Mouse (Mus musculus): ENCODE results near the gene Bub1. TPM values are rescaled to one million over a fixed set of nuclear protein-coding genes. Genes with fewer than 3 reads are reported as not detected.

The Bub1 gene
- total RNA-seq, 2 experiments from 2014 or later = 5.6 to 6.0 TPM

DNA sequence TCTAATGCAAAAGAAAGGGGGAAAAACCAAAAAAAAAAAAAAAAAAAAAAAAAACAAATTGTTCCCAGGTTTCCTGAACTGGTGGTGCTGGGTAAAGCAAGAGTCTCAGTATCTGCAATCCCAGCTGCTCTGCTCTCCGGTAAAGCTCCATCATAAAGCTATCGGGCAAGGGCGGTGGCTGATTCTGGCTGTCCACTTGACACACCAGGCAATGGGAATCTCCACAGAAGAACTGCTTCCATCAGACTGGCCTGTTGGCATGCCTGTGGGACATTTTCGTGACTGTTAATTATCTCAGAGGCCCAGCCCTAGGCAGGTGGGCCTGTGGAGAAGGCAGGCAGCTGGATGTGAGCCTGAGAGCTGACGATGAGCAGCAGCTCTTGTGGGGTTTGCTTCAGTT, 53.2 kb downstream of the Bub1 start:
- intact Hi-C loops (cut with DNase I) = no loop called here
- DNase-seq = no peak

DNA sequence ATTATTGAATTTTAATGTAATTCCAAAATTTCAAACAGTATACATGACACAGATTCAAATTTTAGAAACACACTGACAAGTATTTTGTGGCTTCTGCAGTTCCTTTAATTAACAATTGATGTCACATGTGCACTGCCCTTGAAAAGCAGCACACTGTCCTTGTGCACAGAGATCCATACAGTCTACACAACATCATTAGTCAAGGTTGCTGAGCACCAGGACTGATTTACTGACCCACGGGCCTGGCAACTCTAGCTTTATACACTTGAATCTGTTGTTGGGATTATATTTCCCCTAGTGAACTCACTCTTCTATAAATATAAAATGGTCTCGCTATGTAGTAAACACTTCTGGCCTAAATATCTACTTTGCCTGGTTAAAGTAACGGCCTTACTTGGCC, 56.7 kb downstream of the Bub1 start:
- no peak for DNase-seq
- intact Hi-C loops (cut with DNase I) = no loop called here

DNA sequence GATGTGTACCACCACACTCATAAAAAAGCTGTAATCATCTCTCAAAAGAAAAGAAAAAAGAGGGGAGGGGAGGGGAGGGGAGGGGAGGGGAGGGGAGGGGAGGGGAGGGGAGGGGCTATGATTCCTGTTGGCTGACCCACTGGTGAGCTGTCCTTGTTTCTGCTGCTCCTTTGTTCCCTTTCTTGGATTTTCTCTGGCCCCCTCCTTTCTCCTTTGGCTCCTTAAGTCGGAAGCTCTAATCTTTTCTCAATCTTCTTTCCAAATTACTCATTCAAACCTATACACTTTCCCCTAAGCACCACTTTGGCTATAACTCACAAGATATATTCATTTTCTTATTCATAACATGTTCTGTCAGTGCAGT, 57.1 kb downstream of the Bub1 start:
- intact Hi-C loops (cut with DNase I) = no loop called here
- no peak for DNase-seq

DNA sequence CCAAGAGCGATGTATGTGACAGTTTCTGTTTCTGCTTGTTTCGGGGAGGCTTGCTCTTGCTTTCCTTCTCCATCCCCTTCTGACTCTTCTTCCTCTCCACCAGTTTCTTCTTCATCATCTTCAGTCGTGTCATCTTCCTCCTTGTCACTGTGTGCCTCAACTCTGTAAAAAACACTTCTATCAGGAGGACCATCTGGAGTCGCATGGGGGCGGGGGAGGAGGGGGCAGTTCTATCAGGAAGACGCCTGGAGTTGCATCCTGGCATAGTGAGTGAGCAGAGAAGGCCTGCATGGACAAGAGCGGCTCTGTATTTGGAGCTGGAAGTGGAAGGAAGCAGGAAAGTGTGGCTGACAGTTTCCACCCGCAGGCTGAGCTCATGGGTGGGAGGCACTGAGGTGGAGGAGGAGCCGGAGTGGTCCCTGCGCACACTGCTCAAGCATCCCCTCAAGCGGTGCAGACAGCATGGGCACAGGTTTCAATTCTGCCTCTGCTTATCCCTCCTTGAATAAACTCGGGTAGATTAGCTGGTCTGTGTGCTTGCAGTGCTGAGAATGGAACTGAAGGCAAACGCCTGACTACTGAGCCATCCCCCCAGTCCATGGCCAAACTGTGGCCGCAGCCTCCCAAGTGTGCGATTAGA, 57.6 kb downstream of the Bub1 start:
- intact Hi-C loops (cut with DNase I) = no loop called here
- no peak for DNase-seq

DNA sequence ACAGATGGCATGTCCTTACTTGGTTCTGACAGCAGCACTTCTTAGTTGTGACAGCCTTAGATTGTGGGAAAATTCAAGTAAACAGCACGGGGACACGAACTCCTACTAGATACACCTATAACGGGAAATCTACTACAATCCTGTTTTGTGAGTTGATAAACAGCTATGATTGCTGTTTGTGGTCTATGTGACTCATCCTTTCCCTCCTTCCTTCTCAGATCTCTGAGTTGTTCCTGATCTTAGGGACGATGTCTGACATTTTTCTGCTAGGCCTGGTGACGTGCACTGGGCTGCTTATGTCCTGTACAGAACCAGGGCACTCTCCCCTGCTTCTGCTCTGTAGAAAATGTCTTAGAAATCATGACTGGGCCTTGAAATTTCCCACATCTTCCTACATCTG, 70.1 kb downstream of the Bub1 start:
- intact Hi-C loops (cut with DNase I) = no loop called here
- DNase-seq = no peak

DNA sequence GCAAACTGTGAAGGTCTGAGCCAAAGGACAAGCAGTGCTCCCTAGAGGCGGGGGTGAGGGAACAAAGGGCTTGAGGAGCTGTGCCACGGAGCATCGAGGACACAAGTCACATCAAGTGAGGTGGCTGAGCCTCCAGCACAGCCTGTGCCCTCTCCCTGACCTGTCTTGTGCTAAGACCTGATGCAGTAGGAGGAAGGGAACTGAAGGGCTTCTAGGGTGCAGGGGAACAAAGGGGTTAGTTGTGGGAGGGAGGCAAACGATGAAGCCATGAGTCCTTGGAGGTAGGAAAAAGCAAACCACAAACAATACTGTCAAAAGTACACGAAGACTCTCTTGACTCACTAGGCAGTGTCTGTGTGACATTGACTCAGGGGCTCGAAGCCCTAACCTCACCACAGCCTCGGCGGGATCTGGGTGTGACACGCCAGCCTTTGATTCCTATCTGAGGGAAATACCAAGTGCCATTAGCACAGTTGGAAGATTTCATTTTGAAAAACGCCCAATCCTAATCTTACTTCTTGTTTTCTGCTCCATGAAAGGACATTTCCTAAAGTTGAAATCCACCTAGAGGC, 71.2 kb downstream of the Bub1 start:
- intact Hi-C loops (cut with DNase I) = no loop called here
- DNase-seq = no peak

DNA sequence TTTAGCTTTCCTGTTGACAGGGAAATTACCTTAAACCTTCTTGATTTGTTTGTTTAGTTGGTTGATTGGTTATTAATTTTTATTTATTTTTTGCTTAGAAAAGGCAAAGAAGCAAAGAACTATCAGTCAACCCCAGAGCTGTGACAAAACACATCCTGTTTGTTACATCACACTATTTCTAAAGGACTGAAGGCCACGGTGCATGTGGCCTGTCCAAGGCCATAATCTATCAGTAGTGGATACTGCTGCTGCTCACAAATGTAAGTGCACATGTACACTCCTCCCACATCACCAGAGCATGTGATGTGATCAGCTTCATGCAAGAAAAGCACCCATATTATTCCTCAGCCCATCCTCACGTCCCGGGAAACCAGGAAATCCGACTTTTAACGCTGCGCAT, 71.7 kb downstream of the Bub1 start:
- no peak for DNase-seq
- intact Hi-C loops (cut with DNase I) = no loop called here

DNA sequence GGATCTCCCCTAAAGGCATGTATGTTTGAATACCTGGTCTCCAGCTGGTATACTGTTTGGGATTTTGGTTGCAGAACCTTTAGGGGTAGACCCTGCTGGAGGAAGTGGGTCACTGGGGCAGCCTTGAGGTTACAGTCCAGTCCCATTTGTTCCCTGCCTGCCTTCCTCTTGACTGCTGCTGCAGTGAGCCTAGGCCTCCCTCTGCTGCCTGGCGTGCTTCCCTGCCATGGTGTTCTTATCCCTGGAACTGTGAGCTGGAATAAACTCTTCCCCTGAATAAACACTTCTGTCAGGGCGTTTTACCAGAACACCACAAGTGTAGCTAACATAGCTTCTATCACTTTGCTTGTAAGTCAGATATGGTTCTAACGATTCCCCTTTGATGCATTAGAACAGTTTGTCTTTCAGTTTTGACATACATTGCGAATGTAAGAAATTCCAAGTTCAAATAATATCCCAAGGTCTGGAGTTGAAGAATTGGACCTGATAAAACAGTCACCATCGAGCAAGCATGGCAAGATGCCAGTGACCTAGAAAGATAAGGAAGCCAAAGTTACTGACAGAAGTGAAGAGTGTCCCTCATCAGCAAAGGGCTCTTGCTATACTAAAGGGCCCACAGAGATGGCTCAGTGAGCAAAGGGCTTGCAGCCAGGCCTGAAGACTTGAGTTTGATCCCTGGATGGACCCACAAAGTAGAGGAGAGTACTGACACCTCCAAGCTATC, 72.3 kb downstream of the Bub1 start:
- peak; percentile 35 to 36 for DNase-seq
- intact Hi-C loops (cut with DNase I) = loop anchor here (5.0 kb wide), 1 partner anchor 152 kb away; no protein-coding TSS in a partner anchor

DNA sequence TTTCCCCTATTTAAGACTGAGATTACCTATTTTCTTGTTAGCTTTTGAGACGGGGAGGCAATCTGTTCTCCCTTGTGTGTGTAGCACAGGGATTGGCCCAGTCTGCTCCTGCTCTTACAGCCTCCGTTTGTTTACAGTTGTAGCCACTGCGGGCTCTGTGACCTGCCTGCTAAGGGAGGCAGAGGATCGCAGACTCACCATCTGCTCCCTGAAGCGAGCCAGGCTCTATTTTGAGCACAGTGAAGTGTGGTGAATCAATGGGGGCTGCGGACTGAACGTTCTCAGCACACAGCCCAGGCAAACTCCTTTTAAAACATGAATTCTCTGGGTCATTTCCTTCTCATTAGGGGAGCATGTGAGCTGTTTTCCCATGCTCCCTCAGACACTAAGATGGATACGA, 74.5 kb downstream of the Bub1 start:
- DNase-seq = peak; percentile 33 to 36
- intact Hi-C loops (cut with DNase I) = loop anchor here (5.0 kb wide), 1 partner anchor 150 kb away; no protein-coding TSS in a partner anchor

DNA sequence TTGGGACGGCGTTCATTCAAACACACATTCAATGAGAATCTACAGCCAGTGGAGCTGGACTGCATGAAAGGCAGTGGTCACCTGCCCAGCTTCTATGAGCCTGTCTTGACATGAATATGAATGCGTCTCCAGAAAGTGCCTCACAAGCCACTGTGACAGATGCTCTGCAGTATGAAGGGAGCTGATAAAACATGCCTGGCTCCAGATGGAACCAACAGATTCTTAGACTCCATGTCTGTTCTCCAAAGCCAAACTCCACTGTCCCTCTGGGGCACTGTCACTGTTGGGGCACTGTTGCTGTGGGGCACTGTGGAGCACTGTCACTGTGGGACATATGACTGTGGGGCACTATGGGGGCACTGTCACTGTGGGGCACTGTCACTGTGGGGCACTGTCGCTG, 77.6 kb downstream of the Bub1 start:
- intact Hi-C loops (cut with DNase I) = no loop called here
- no peak for DNase-seq

DNA sequence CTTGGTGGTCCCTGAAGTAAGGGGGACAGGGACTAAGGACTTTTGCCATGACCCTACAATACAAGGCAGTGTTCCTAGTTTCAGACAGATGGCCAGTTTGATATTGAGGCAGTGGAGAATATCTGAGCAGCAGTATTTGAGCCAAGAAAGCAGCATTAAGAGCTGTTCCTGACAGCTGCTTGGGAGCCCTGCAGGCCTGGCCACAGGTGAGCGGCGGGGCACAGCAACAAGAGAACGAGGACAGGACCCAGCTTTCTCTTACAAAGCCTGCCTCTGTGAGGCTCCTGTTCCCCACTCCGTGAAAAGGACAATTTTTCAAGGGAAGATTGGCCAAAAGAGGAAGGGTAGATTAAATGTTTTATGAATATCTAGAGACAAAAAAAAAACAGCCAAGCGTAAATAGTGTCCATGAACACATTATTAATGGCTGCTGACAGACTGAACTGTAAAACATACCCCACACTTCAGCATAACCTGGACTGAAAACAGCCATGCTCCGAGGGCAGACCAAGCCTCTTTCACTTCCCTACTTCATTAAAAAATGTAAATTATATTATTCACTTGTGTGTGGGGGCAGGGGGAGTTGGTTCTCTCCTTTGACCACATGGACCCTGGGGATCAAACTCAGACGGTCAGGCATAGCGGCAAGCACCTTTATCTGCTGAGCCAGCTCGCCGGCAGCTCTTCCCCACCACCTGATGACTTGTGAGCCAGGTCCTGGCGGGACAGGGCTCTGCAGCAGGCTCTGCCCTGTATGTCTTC, 79.6 kb downstream of the Bub1 start:
- intact Hi-C loops (cut with DNase I) = no loop called here

More for the DNA sequence above, 79.6 kb downstream of the Bub1 start:
- no peak for DNase-seq

Other genes starting within 250 kb of the Bub1 start
- gene Zfp661, start 244.8 kb downstream of the Bub1 start, total RNA-seq (2021) = 1 to 10 TPM; 1.3 to 1.8 TPM
- gene Mrps5, start 244.6 kb downstream of the Bub1 start, total RNA-seq (2021) = 100 to 1,000 TPM in 1 of 2 experiments, 10 to 100 TPM in 1; 97.3 to 122 TPM
- gene Mal, start 175.2 kb downstream of the Bub1 start, total RNA-seq (2021) = 1 to 10 TPM; 1.4 to 2.1 TPM
- 10 to 100 TPM; 14.5 to 15.9 TPM for gene Mall, start 101.9 kb downstream of the Bub1 start, total RNA-seq (2021)
- gene Nphp1, start 43.0 kb downstream of the Bub1 start, total RNA-seq (2021) = 10 to 100 TPM; 10.9 to 12.3 TPM
- 10 to 100 TPM; 34.9 to 36.5 TPM for gene Mtln, start 39.4 kb downstream of the Bub1 start, total RNA-seq (2021)
- under 1 TPM in 1 of 2 experiments, not detected in 1; 0.10 TPM for gene Acoxl, start 7.0 kb upstream of the Bub1 start, total RNA-seq (2021)

All from heart, postnatal 10 days (tissue).